Mouse (Mus musculus) neural tube, embryonic 11.5 days (tissue): ENCODE data around the gene Maea. TPM values are rescaled to one million over a fixed set of nuclear protein-coding genes. Genes with fewer than 3 reads are reported as not detected.

Experiments used
- ATAC-seq: fragments of 200-750 bp; cut with Nextera tagmentation; 2 replicates; pipeline ENCODE4 v1.8.0; 2017; ENCODE audit warnings: moderate number of reproducible peaks, mild to moderate bottlenecking, moderate TSS enrichment, moderate library complexity; ENCODE audit not compliant: insufficient read depth, low FRiP score, low TSS enrichment
- DNase-seq: peaks from one replicate; pipeline ENCODE4 v3.0.0-alpha.2; 2015; ENCODE audit warnings: low spot score
- H3K27ac ChIP-seq: fragments of 300-500 bp; sonication (generic); 2 replicates; pipeline ENCODE4 v1.5.1; 2014; ENCODE audit warnings: low read depth, mild to moderate bottlenecking, low read length
- H3K27me3 ChIP-seq: fragments of 300-500 bp; sonication (generic); 2 replicates; pipeline ENCODE4 v1.6.1; 2014; ENCODE audit warnings: mild to moderate bottlenecking, low read length, mixed read lengths; ENCODE audit not compliant: control insufficient read depth, insufficient read depth
- H3K36me3 ChIP-seq: fragments of 300-500 bp; sonication (generic); 2 replicates; pipeline ENCODE4 v1.6.1; 2014; ENCODE audit warnings: mild to moderate bottlenecking, low read length, moderate library complexity, mixed read lengths; ENCODE audit not compliant: control insufficient read depth, insufficient read depth
- H3K4me1 ChIP-seq: fragments of 300-500 bp; sonication (generic); 2 replicates; pipeline ENCODE4 v1.6.1; 2014; ENCODE audit warnings: low read length, mixed read lengths; ENCODE audit not compliant: control insufficient read depth, insufficient read depth
- H3K4me2 ChIP-seq: fragments of 300-500 bp; sonication (generic); 2 replicates; pipeline ENCODE4 v1.6.1; 2014; ENCODE audit warnings: low read depth, mild to moderate bottlenecking, moderate library complexity
- H3K4me3 ChIP-seq: fragments of 300-500 bp; sonication (generic); 2 replicates; pipeline ENCODE4 v1.5.1; 2014; ENCODE audit warnings: low read depth, low read length
- H3K9ac ChIP-seq: fragments of 300-500 bp; sonication (generic); 2 replicates; pipeline ENCODE4 v1.6.1; 2014; ENCODE audit warnings: mild to moderate bottlenecking, low read length
- H3K9me3 ChIP-seq: fragments of 300-500 bp; sonication (generic); 2 replicates; pipeline ENCODE4 v1.6.1; 2016; ENCODE audit warnings: low read length; ENCODE audit not compliant: control insufficient read depth
- WGBS: fragments of 180-500 bp; shearing (Covaris S2); extraction: QIAGEN DNeasy Blood & Tissue Kit; methylation state at CpG from one replicate; pipeline ENCODE4 v1.1.7; 2014; 5-methylcytosine and 5-hydroxymethylcytosine counted together
- polyA plus RNA-seq: library from polyadenylated mRNA; unstranded; fragments of >200 nt; fragmentation: Nextera tagmentation; extraction: Ambion mirVana; gene quantifications from 2 replicates; pipeline ENCODE4 v1.2.1, GENCODE M21; 2014

Gene Maea
- polyA plus RNA-seq, 1 experiment from 2014 or later = 154 TPM

- no peaks in the 10 kb centered on the region for H3K9me3 ChIP-seq
- DNase-seq (no peak), ATAC-seq (no peak)
- no peak overlapping the region for H3K27ac ChIP-seq
- H3K27me3 ChIP-seq = no peaks in the 10 kb centered on the region
- 92% methylated on average over 4 of the region's 4 CpGs for whole genome bisulfite sequencing
- H3K4me2 ChIP-seq = no peak overlapping the region
- peaks cover 25% of the 10 kb centered on the region for H3K36me3 ChIP-seq
- H3K9ac ChIP-seq = no peak overlapping the region
- no peak overlapping the region for H3K4me3 ChIP-seq
- no peaks in the 10 kb centered on the region for H3K4me1 ChIP-seq
Observed at GRCm38 (mm10) chr5:33371668-33372067, 36.4 kb downstream of the Maea start.

GRCm38 (mm10) chr5:33372331-33373038 is 37.2 kb downstream of the Maea start:
- Histone ChIP-seq H3K9ac (no peak overlapping the region), H3K4me3 (no peak overlapping the region), H3K4me1 (0 out of 2 replicates have a peak, but pooled peaks cover 4% of the 10 kb centered on the region), H3K9me3 (no peaks in the 10 kb centered on the region), H3K36me3 (peaks cover 24% of the 10 kb centered on the region), H3K4me2 (no peak overlapping the region), H3K27ac (no peak overlapping the region), H3K27me3 (no peaks in the 10 kb centered on the region)
- DNase-seq = no peak
- no peak for ATAC-seq
- WGBS = 86% methylated on average over 18 of the region's 18 CpGs

GRCm38 (mm10) chr5:33377176-33377575 is 41.9 kb downstream of the Maea start:
- Histone ChIP-seq H3K9ac (no peak overlapping the region), H3K4me1 (peaks cover 12% of the 10 kb centered on the region; the same call in 1 of the 2 replicates), H3K27ac (no peak overlapping the region), H3K4me3 (peak overlapping the region; percentile 60), H3K36me3 (peaks cover 9% of the 10 kb centered on the region), H3K27me3 (no peaks in the 10 kb centered on the region), H3K4me2 (peak overlapping the region; percentile 86), H3K9me3 (no peaks in the 10 kb centered on the region)
- DNase-seq = no peak
- no peak for ATAC-seq
- WGBS = 63% methylated on average over 6 of the region's 6 CpGs

GRCm38 (mm10) chr5:33377801-33378301 is 42.5 kb downstream of the Maea start:
- DNase-seq = no peak
- WGBS = 3% methylated on average over 21 of the region's 21 CpGs

GRCm38 (mm10) chr5:33378302-33378854 is 43.1 kb downstream of the Maea start, which contains the start of gene Uvssa:
TSS of gene Uvssa (plus strand) at chr5:33378549.
- under 1% methylated on average over 46 of the region's 46 CpGs for WGBS
- H3K4me1 ChIP-seq = peaks cover 12% of the 10 kb centered on the region; the same call in 1 of the 2 replicates
- H3K27ac ChIP-seq = peak within 1 kb of the TSS; percentile 91
- DNase-seq (peak; percentile 100), ATAC-seq (peak; percentile 98)
- H3K4me2 ChIP-seq = peak within 1 kb of the TSS; percentile 86
- H3K4me3 ChIP-seq = peak within 1 kb of the TSS; percentile 60
- no peaks in the 10 kb centered on the region for H3K9me3 ChIP-seq
- peaks cover 3% of the 10 kb centered on the region for H3K36me3 ChIP-seq
- H3K27me3 ChIP-seq = no peaks in the 10 kb centered on the region
- H3K9ac ChIP-seq = peak within 1 kb of the TSS; percentile 84

More at GRCm38 (mm10) chr5:33377801-33378301, 42.5 kb downstream of the Maea start:
- peak overlapping the region; percentile 74 for H3K9ac ChIP-seq
- no peaks in the 10 kb centered on the region for H3K27me3 ChIP-seq
- H3K4me3 ChIP-seq = peak overlapping the region; percentile 60
- H3K36me3 ChIP-seq = peaks cover 6% of the 10 kb centered on the region
- H3K4me1 ChIP-seq = peaks cover 12% of the 10 kb centered on the region; the same call in 1 of the 2 replicates
- peak overlapping the region; percentile 86 for H3K4me2 ChIP-seq
- ATAC-seq = peak; percentile 35
- peak overlapping the region; percentile 80 for H3K27ac ChIP-seq
- no peaks in the 10 kb centered on the region for H3K9me3 ChIP-seq

- no peak overlapping the region for H3K4me3 ChIP-seq
- H3K9me3 ChIP-seq = no peaks in the 10 kb centered on the region
- H3K27me3 ChIP-seq = no peaks in the 10 kb centered on the region
- H3K9ac ChIP-seq = no peak overlapping the region
- no peak overlapping the region for H3K27ac ChIP-seq
- H3K36me3 ChIP-seq = peaks cover 3% of the 10 kb centered on the region; the same call in 1 of the 2 replicates
- 85% methylated on average over 11 of the region's 11 CpGs for WGBS
- ATAC-seq = no peak
- DNase-seq = no peak
- no peak overlapping the region for H3K4me2 ChIP-seq
- H3K4me1 ChIP-seq = no peaks in the 10 kb centered on the region
Observed at GRCm38 (mm10) chr5:33387550-33387949, 52.2 kb downstream of the Maea start.

- ATAC-seq (peak; percentile 58; the same call in 1 of the 2 replicates), DNase-seq (peak; percentile 83)
- no peaks in the 10 kb centered on the region for H3K9me3 ChIP-seq
- H3K4me1 ChIP-seq = no peaks in the 10 kb centered on the region
- H3K4me3 ChIP-seq = no peak overlapping the region
- H3K9ac ChIP-seq = no peak overlapping the region
- no peaks in the 10 kb centered on the region for H3K27me3 ChIP-seq
- H3K27ac ChIP-seq = no peak overlapping the region
- peaks cover 3% of the 10 kb centered on the region; the same call in 1 of the 2 replicates for H3K36me3 ChIP-seq
- H3K4me2 ChIP-seq = no peak overlapping the region
- WGBS = 13% methylated on average over 7 of the region's 7 CpGs
Observed at GRCm38 (mm10) chr5:33393803-33394202, 58.5 kb downstream of the Maea start.

GRCm38 (mm10) chr5:33395693-33396092 is 60.4 kb downstream of the Maea start:
- Histone ChIP-seq H3K4me3 (no peak overlapping the region), H3K27ac (no peak overlapping the region), H3K4me1 (no peaks in the 10 kb centered on the region), H3K4me2 (no peak overlapping the region), H3K9me3 (no peaks in the 10 kb centered on the region), H3K27me3 (no peaks in the 10 kb centered on the region), H3K9ac (no peak overlapping the region), H3K36me3 (peaks cover 3% of the 10 kb centered on the region; the same call in 1 of the 2 replicates)
- DNase-seq (no peak), ATAC-seq (no peak)
- 92% methylated on average over 11 of the region's 11 CpGs for WGBS
